Mouse (Mus musculus): ENCODE results near the gene Itga4.

Itga4 gene

GRCm38 (mm10) chr2:79352100-79352802, 97.0 kb downstream of the Itga4 start:
- no peak for DNase-seq (ENCODE audit: low read depth, low spot score)

- DNase-seq (ENCODE audit: low read depth, low spot score) = no peak
Measured at GRCm38 (mm10) chr2:79354773-79355172, 99.5 kb downstream of the Itga4 start.

DNA sequence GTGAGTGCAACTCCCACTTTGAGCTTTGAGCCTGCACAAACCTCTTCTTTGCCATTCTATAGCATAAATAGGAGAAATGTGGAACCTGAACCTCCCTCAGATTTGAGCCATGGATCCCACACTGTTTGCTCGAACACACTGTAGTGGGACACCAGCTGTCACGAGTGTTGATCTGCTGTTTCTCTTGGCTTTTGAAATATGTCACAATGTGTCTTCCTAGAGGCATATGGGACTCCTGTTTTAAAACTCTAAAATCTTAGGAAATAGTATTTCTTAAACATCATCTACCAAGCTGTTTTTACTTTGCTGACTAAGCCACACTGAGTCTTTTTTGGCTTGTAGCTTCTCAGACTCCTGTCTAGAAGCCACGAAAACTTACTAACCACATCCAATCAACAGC, 102.6 kb downstream of the Itga4 start:
- no peak for DNase-seq (ENCODE audit: low read depth, low spot score)

GRCm38 (mm10) chr2:79362029-79362428, 106.8 kb downstream of the Itga4 start:
- DNase-seq (ENCODE audit: low read depth, low spot score) = no peak

GRCm38 (mm10) chr2:79363920-79364319, 108.7 kb downstream of the Itga4 start:
- DNase-seq (ENCODE audit: low read depth, low spot score) = no peak

- DNase-seq (ENCODE audit: low read depth, low spot score) = no peak
Measured at GRCm38 (mm10) chr2:79367451-79368450, 112.5 kb downstream of the Itga4 start.

DNA sequence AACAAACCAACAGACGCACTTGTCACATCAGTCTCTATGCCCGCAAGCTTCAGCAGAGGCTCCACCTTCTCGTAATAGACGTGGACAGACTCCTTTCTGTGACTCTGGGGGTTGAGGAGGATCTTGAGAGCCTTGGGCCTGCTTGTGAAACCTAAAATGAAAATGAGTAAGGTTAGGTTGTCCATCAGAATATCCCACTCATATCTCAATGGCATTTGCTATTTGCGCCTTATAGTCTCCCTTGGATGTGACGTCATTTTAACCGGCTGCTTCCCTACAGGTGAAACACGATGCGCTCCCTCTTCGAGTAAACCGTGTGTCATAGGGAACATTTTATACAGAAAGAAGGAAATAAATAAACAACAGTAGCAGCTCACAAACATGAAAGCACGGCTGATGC, 113.4 kb downstream of the Itga4 start:
- no peak for DNase-seq (ENCODE audit: low read depth, low spot score)

DNA sequence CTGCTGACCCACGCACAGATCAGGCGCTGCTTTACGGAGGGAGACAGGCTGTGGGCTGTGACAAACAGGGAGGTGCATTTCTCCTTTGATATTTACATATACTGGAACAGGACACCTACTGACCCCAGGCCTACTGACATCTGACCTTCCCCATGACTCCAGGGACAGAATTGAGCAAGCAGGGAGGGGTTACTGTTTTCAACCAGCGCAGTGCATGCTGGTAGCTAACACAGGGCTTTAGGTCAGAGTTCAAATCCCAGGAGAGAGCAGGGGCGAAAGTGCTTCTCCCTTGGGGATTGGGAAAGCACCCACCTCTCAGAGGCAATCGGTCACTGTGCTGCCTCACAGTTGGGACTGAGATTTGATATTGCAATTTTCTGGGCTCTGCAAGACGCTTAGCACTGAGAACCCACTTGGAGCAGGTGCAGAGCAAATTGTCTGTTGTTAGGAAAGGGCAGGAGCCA, 113.9 kb downstream of the Itga4 start:
- peak; percentile 38 for DNase-seq (ENCODE audit: low read depth, low spot score)

- no peak for DNase-seq (ENCODE audit: low read depth, low spot score)
Measured at GRCm38 (mm10) chr2:79369905-79370304, 114.7 kb downstream of the Itga4 start.

DNA sequence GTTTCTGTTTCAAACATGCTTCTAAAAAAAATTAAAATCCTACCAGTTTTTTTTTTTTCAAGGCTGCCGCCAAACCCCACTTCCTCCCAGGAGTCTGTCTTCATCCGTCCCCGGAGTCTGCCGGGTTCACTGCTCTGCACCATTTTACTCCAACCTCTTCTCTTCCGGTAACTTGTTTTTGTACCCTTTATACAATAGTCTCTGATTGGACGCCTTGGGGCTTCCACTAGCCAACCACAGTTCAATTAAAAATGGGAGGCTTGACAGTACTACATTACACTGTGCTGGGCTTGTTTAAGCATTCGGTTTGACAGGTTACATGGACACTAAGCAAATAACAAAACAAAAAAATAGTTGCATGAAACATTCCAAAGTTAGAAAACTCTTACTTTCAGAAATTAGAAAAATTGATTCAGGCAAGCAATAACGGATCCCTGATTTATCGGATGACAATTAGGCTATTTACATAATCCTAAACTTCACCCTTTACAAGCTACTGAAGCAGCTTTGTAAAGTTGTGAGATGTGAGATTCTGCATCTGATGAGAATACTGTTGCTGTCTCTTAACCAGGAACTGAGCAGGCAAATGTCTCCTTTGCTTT, 115.6 kb downstream of the Itga4 start:
- DNase-seq (ENCODE audit: low read depth, low spot score) = no peak

DNA sequence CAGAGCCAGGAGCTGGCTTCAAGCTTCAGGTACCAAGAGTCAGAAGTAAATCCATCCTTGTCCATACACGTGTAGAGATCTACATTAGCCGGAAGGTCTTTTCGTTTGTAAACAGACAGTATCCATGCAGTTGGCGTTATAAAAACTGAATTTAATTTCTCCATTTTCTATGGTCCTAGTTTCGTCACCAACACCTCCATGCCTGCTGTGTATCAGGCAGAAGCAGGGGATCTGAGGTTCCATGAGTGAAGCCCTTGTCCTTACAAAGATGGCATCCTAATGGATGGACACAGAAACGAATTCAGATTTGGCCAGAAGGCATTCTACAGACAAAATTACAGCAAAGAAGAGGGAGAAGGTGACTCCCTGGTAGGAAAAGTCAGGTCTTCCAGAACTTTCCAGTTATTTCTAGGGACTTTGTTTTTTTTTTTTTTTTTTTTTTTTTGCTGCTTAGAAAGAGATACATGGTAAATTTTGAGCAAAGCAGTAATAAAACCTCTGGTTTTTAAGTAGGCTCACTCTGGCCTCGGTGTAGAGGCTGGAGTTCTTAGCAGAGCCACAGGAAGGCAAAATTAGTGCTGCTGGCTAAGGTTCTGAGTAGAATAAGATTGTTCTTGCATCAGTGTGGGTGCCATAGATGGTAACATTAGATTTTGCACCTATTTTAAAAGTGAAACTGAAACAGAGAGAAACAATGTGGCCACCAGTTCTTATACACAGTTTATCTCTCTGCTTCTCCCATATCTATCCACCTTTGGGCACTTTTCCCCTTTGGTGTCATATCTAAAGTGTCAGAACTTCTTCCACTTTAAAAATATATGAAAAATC, 116.3 kb downstream of the Itga4 start:
- DNase-seq (ENCODE audit: low read depth, low spot score) = no peak

DNA sequence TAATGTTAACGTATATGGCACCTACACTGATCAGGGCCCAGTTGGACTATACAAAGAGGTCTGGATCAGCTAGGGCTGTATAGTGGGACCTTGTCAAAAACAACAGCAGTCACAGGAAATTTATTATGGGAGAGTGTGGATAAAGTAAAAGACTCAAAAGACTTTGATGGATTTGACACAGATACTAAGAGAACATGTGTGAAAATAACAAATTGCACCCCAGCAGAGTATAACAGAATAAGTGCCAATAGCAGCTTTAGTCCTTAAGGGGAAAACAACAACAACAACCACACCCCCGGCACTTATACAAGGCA, 116.9 kb downstream of the Itga4 start:
- no peak for DNase-seq (ENCODE audit: low read depth, low spot score)

GRCm38 (mm10) chr2:79372486-79373200, 117.4 kb downstream of the Itga4 start:
- DNase-seq (ENCODE audit: low read depth, low spot score) = no peak

- no peak for DNase-seq (ENCODE audit: low read depth, low spot score)
Measured at GRCm38 (mm10) chr2:79378346-79379086, 123.3 kb downstream of the Itga4 start.

- DNase-seq (ENCODE audit: low read depth, low spot score) = peak; percentile 40
Measured at GRCm38 (mm10) chr2:79379087-79380041, 124.1 kb downstream of the Itga4 start.
